In genomic region chr3:146993834-146994669, GRCm38 (mm10) we compare ENCODE assay signal across 8 mouse cellular contexts.
DNase-seq lines count a peak whose midpoint lies in the region; ATAC-seq and TF ChIP-seq lines count a peak whose summit lies in the region.

No protein-coding gene starts in this region.

- H3K9ac ChIP-seq in forebrain, embryonic 11.5 days (ENCODE audit: low read length) = no peak overlapping the region
- no peak overlapping the region for H3K9ac ChIP-seq in hindbrain, embryonic 12.5 days

- H3K36me3 ChIP-seq in E14TG2a.4 (ENCODE audit: insufficient read depth, low read length) = no peaks in the 10 kb centered on the region
- H3K36me3 ChIP-seq in forebrain, embryonic 11.5 days (ENCODE audit: control insufficient read depth, insufficient read depth, low read length) = no peaks in the 10 kb centered on the region
- H3K36me3 ChIP-seq in hindbrain, embryonic 12.5 days = no peaks in the 10 kb centered on the region
- no peaks in the 10 kb centered on the region for H3K36me3 ChIP-seq in midbrain, embryonic 10.5 days

- peak; percentile 87 for ATAC-seq in forebrain, embryonic 11.5 days (replicated peaks; ENCODE audit: low FRiP score)
- ATAC-seq in hindbrain, embryonic 12.5 days (ENCODE audit: low FRiP score) = peak; percentile 88

- TF ChIP-seq CTCF in E14TG2a.4 (conservative IDR thresholded peaks at IDR 0.05; ENCODE audit: low read length) = peak; percentile 20

- no peak overlapping the region for H3K4me3 ChIP-seq in E14TG2a.4 (replicated peaks; ENCODE audit: low read length)
- no peak overlapping the region for H3K4me3 ChIP-seq in forebrain, embryonic 11.5 days (ENCODE audit: low read depth, low read length)
- no peak overlapping the region for H3K4me3 ChIP-seq in hindbrain, embryonic 12.5 days
- H3K4me3 ChIP-seq in midbrain, embryonic 10.5 days = no peak overlapping the region

- H3K27me3 ChIP-seq in E14TG2a.4 (ENCODE audit: insufficient read depth, low read length) = no peaks in the 10 kb centered on the region
- no peaks in the 10 kb centered on the region for H3K27me3 ChIP-seq in forebrain, embryonic 11.5 days (ENCODE audit: control insufficient read depth, insufficient read depth, low read length)
- H3K27me3 ChIP-seq in hindbrain, embryonic 12.5 days = no peaks in the 10 kb centered on the region
- H3K27me3 ChIP-seq in midbrain, embryonic 10.5 days (ENCODE audit: low read depth, poor library complexity, severe bottlenecking) = no peaks in the 10 kb centered on the region; the same call in 1 of the 2 replicates

- H3K4me2 ChIP-seq in forebrain, embryonic 11.5 days (ENCODE audit: low read depth, low read length, severe bottlenecking) = no peak overlapping the region
- H3K4me2 ChIP-seq in hindbrain, embryonic 12.5 days (replicated peaks) = 0 out of 2 replicates have a peak overlapping the region, but pooled peaks have one; percentile 3

- 47% methylated on average over 26 of the region's 26 CpGs for WGBS in forebrain, embryonic 11.5 days
- WGBS in hindbrain, embryonic 12.5 days = 43% methylated on average over 26 of the region's 26 CpGs
- WGBS in midbrain, embryonic 10.5 days = 46% methylated on average over 26 of the region's 26 CpGs

- no peak overlapping the region for H3K27ac ChIP-seq in forebrain, embryonic 11.5 days (ENCODE audit: low read depth, low read length)
- no peak overlapping the region for H3K27ac ChIP-seq in hindbrain, embryonic 12.5 days
- no peak overlapping the region for H3K27ac ChIP-seq in midbrain, embryonic 10.5 days (replicated peaks)

- no peaks in the 10 kb centered on the region for H3K9me3 ChIP-seq in E14TG2a.4 (ENCODE audit: low read length)
- H3K9me3 ChIP-seq in forebrain, embryonic 11.5 days (ENCODE audit: control insufficient read depth, low read length) = no peaks in the 10 kb centered on the region
- no peaks in the 10 kb centered on the region for H3K9me3 ChIP-seq in hindbrain, embryonic 12.5 days (replicated peaks)
- no peaks in the 10 kb centered on the region for H3K9me3 ChIP-seq in midbrain, embryonic 10.5 days (replicated peaks)

- DNase-seq in adipocyte (ENCODE audit: low spot score) = peak; percentile 7
- peak; percentile 74 for DNase-seq in forebrain, embryonic 11.5 days (ENCODE audit: low spot score)
- peak; percentile 11 to 18 for DNase-seq in left cerebral cortex, adult 8-10 months (ENCODE audit: low spot score in 2 of 2)
- peak; percentile 58 for DNase-seq in midbrain, embryonic 10.5 days (ENCODE audit: low spot score)
- DNase-seq in skeletal muscle tissue, adult 2 months (ENCODE audit: low read depth, low spot score) = peak; percentile 26
- DNase-seq in spleen, postnatal 4 days (ENCODE audit: low spot score in 2 of 2) = no peak

- no peaks in the 10 kb centered on the region for H3K4me1 ChIP-seq in E14TG2a.4 (replicated peaks; ENCODE audit: low read depth, low read length)
- H3K4me1 ChIP-seq in forebrain, embryonic 11.5 days (replicated peaks; ENCODE audit: control insufficient read depth, insufficient read depth, low read length) = no peaks in the 10 kb centered on the region
- H3K4me1 ChIP-seq in hindbrain, embryonic 12.5 days = no peaks in the 10 kb centered on the region
- H3K4me1 ChIP-seq in midbrain, embryonic 10.5 days = no peaks in the 10 kb centered on the region

Comparison
In these comparisons a context has a peak if more than half of its experiments do, and no peak if none do; other contexts are left out.
1. DNase-seq: peak in adipocyte (single experiment), forebrain, embryonic 11.5 days (single experiment), left cerebral cortex, adult 8-10 months (2 of 2), midbrain, embryonic 10.5 days (single experiment) and skeletal muscle tissue, adult 2 months (single experiment); none in spleen, postnatal 4 days (0 of 2).